Mouse (Mus musculus) small intestine, adult 2 months (tissue): ENCODE measurements at regions not wholly inside any gene's neighbourhood (a gene's known extent, or its start where the extent isn't known, plus 50 kb on each side); places are given as distances from the start of the nearest gene placed in this dataset.

Experiments
- CTCF ChIP-seq: fragments of 200-500 bp; IDR thresholded peaks from 2 replicates; pipeline ENCODE4 v1.5.1; 2012; ENCODE audit warnings: low read depth, mild to moderate bottlenecking, control low read depth, inconsistent platforms, low read length, moderate library complexity, mixed read lengths; ENCODE audit not compliant: insufficient replicate concordance, insufficient read length; ENCODE audit errors: extremely low read depth
- POLR2A ChIP-seq: fragments of 200-500 bp; IDR thresholded peaks from 2 replicates; pipeline ENCODE4 v1.6.1; 2012; ENCODE audit warnings: low read depth, mild to moderate bottlenecking, control low read depth, inconsistent platforms, low read length, moderate library complexity

DNA sequence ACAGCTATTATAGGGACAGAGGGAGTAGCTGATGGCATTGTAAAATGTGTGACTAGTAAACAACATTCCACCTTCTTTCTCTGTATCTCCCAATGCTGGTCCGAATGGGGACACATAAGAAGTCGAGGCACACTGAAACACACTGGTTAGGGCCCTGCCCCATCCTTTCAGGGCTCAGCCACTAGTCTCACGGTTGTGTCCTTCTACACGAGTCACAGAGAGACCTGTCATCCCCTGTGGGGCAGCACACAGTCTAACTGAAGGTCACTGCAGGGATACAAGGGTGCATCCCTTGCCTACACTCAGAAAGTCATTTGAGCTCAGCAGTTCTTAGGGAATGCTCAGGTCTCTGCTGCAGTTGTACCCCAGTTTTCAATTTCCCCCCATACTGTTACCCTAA lies 93.6 kb upstream of the Klf7 start:
- TF ChIP-seq CTCF (no peak), POLR2A (no peak)
